Mouse (Mus musculus): ENCODE measurements around the gene Slc25a23. TPM values are rescaled to one million over a fixed set of nuclear protein-coding genes. Genes with fewer than 3 reads are reported as not detected.

The Slc25a23 gene
- polyA plus RNA-seq, 1 experiment, result 2.2 TPM

DNA sequence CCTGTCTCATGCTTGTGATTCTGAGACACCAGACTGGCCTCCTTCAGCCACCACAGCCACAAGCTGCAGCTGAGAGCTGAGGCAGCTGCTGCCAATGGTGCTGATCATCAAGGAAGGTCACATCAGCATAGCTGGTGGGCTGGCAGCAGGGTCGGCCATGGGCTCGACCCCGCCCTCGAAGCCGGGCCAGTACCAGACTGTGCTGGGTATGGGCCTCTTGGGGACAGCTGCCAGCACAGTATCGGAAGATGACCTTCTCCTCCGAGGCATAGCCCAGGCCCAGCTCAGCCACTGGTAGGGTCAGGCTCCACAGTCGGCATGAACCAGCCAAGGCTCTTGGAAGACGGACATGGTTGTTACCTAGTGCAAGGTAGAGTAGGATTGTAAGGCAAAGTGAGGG lies 60.2 kb downstream of the Slc25a23 start:
- Histone ChIP-seq H3K27me3 (ENCODE audit: control insufficient read depth, insufficient read depth, insufficient read length) (no peaks in the 10 kb centered on the region), H3K36me3 (ENCODE audit: control insufficient read depth, insufficient read depth) (no peaks in the 10 kb centered on the region), H3K79me2 (ENCODE audit: control insufficient read depth, insufficient read depth) (no peaks in the 10 kb centered on the region), H3K4me2 (ENCODE audit: low read depth) (no peak overlapping the region), H3ac (ENCODE audit: control insufficient read depth, insufficient read length) (no peak overlapping the region), H3K4me3 (no peak overlapping the region)
- no peak for TF ChIP-seq USF1 (IDR thresholded peaks at IDR 0.05; ENCODE audit: low read depth)
- peak in 2 of 3 experiments; percentile 58 to 81 for TF ChIP-seq MYOD1 (IDR thresholded peaks at IDR 0.05; ENCODE audit: control insufficient read depth in 1 of 3, insufficient read length in 2 of 3, low read depth in 2 of 3)
- no peak for TF ChIP-seq CEBPB (IDR thresholded peaks at IDR 0.05; ENCODE audit: insufficient read depth, poor library complexity, severe bottlenecking)
- peak; percentile 33 for TF ChIP-seq TCF3 (IDR thresholded peaks at IDR 0.05; ENCODE audit: insufficient read length, low read depth)
- TF ChIP-seq MYOG (IDR thresholded peaks at IDR 0.05; ENCODE audit: control insufficient read depth in 1 of 3, insufficient read depth in 1 of 3, insufficient read length in 2 of 3, low read depth in 2 of 3), result peak in 2 of 3 experiments; percentile 61 to 90

DNA sequence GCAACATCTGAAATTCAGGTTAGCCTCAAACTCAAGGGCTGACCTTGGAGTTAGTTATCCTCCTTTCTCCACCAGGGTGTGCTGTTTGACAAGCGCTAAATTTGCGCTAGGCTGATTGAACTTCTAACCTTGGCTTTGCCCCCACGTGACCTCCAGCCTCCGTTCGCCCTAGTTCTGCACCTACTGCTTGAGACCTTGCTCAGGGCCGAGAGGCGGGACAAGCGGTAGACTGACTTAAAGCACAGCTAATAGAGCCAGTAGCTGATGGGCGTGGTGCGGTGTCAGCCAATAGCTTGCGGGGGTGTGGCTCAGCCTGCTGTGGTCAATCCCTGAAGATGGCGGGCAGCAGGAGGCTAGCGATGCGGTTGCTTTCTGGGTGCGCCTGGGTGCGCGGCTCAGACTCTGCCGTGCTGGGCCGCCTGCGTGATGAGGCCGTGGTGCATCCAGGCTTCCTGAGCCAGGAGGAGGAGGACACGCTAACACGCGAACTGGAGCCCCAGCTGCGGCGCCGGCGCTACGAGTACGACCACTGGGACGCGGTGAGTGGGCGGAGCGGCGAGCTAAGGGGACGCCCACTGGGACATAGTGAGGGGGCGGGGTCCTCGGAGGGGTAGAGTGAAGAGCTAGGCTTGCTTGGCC lies 62.5 kb downstream of the Slc25a23 start, which contains the start of gene Alkbh7:
Alkbh7 (plus strand) TSS at position 311 of the 639 bp plus-strand sequence.
- peak within 1 kb of the TSS; percentile 26 for H3ac ChIP-seq (ENCODE audit: control insufficient read depth, insufficient read length)
- peak; percentile 99 for TF ChIP-seq USF1 (IDR thresholded peaks at IDR 0.05; ENCODE audit: low read depth)
- TF ChIP-seq TCF3 (IDR thresholded peaks at IDR 0.05; ENCODE audit: insufficient read length, low read depth), result no peak
- TF ChIP-seq POLR2AphosphoS2 (IDR thresholded peaks at IDR 0.05; ENCODE audit: insufficient read length, low read depth), result peak; percentile 98
- TF ChIP-seq POLR2A (IDR thresholded peaks at IDR 0.05; ENCODE audit: insufficient read length, low read depth), result peak; percentile 77
- TF ChIP-seq MYOG (IDR thresholded peaks at IDR 0.05; ENCODE audit: control insufficient read depth in 1 of 3, insufficient read depth in 1 of 3, insufficient read length in 2 of 3, low read depth in 2 of 3), result no peak
- TF ChIP-seq CEBPB (IDR thresholded peaks at IDR 0.05; ENCODE audit: insufficient read depth, poor library complexity, severe bottlenecking), result no peak
- TF ChIP-seq MYOD1 (IDR thresholded peaks at IDR 0.05; ENCODE audit: control insufficient read depth in 1 of 3, insufficient read length in 2 of 3, low read depth in 2 of 3), result peak in 1 of 3 experiments; percentile 12
- H3K79me2 ChIP-seq (ENCODE audit: control insufficient read depth, insufficient read depth), result no peaks in the 10 kb centered on the region
- H3K4me3 ChIP-seq, result peak within 1 kb of the TSS; percentile 36
- peaks cover 8% of the 10 kb centered on the region for H3K36me3 ChIP-seq (ENCODE audit: control insufficient read depth, insufficient read depth)
- H3K4me2 ChIP-seq (ENCODE audit: low read depth), result peak within 1 kb of the TSS; percentile 86
- H3K27me3 ChIP-seq (ENCODE audit: control insufficient read depth, insufficient read depth, insufficient read length), result no peaks in the 10 kb centered on the region

DNA sequence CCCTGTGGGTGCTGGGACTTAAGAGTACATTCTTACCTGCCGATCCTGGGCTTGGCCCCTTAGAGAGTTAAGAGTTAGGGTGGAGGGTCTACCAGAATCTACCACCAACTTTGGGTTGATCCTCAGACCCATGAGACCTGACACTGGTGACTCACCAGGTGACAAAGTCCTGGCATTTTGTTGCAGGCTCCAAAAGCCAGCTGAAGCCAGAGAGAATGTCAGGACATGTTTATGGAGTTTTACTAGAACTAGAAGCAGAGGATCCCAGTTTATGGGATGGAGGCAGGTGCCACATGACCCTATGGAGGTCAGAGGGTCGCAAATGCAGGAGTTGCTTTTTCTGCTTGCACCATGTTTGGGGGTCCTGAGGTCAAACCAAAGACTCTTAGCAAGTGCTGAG lies 63.2 kb downstream of the Slc25a23 start:
- TF ChIP-seq POLR2A (IDR thresholded peaks at IDR 0.05; ENCODE audit: insufficient read length, low read depth), result no peak
- no peak for TF ChIP-seq MYOG (IDR thresholded peaks at IDR 0.05; ENCODE audit: control insufficient read depth in 1 of 3, insufficient read depth in 1 of 3, insufficient read length in 2 of 3, low read depth in 2 of 3)
- TF ChIP-seq MAX (IDR thresholded peaks at IDR 0.05; ENCODE audit: low read depth), result no peak
- H3K4me2 ChIP-seq (ENCODE audit: low read depth), result no peak overlapping the region
- peaks cover 5% of the 10 kb centered on the region for H3K79me2 ChIP-seq (ENCODE audit: control insufficient read depth, insufficient read depth)
- peaks cover 8% of the 10 kb centered on the region for H3K36me3 ChIP-seq (ENCODE audit: control insufficient read depth, insufficient read depth)
- H3K4me3 ChIP-seq, result peak overlapping the region; percentile 36
- no peak overlapping the region for H3ac ChIP-seq (ENCODE audit: control insufficient read depth, insufficient read length)
- no peaks in the 10 kb centered on the region for H3K27me3 ChIP-seq (ENCODE audit: control insufficient read depth, insufficient read depth, insufficient read length)

DNA sequence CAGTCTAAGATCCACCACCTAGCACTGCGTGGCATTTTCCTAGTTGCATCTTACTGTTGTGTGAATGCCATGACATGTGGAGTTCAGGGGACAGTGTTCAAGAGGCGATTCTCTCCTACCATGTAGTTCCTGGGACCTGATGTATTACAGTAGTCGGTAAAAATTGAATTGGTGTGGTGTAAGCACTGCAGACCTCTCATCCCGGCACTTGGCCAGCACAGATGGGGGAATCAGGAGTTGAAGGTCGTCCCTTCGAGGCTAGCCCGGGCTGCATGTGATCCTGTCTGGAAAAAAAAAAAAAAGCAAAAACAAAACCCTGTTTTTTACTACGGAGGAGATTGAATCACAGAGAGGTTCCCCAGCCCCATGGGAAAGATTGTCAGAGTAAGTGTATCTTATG lies 64.6 kb downstream of the Slc25a23 start:
- H3K27me3 ChIP-seq (ENCODE audit: control insufficient read depth, insufficient read depth, insufficient read length), result no peaks in the 10 kb centered on the region
- no peak overlapping the region for H3K4me3 ChIP-seq
- peaks cover 18% of the 10 kb centered on the region for H3K79me2 ChIP-seq (ENCODE audit: control insufficient read depth, insufficient read depth)
- no peak overlapping the region for H3K4me2 ChIP-seq (ENCODE audit: low read depth)
- H3ac ChIP-seq (ENCODE audit: control insufficient read depth, insufficient read length), result no peak overlapping the region
- peaks cover 8% of the 10 kb centered on the region for H3K36me3 ChIP-seq (ENCODE audit: control insufficient read depth, insufficient read depth)
- TF ChIP-seq USF1 (IDR thresholded peaks at IDR 0.05; ENCODE audit: low read depth) (no peak), MYOG (IDR thresholded peaks at IDR 0.05; ENCODE audit: control insufficient read depth in 1 of 3, insufficient read depth in 1 of 3, insufficient read length in 2 of 3, low read depth in 2 of 3) (no peak), CEBPB (IDR thresholded peaks at IDR 0.05; ENCODE audit: insufficient read depth, poor library complexity, severe bottlenecking) (no peak), TCF3 (IDR thresholded peaks at IDR 0.05; ENCODE audit: insufficient read length, low read depth) (no peak), REST (IDR thresholded peaks at IDR 0.05; ENCODE audit: insufficient read depth, insufficient read length) (no peak), TCF12 (IDR thresholded peaks at IDR 0.05; ENCODE audit: insufficient read depth, poor library complexity, severe bottlenecking) (no peak), MYOD1 (IDR thresholded peaks at IDR 0.05; ENCODE audit: control insufficient read depth in 1 of 3, insufficient read length in 2 of 3, low read depth in 2 of 3) (no peak), SRF (IDR thresholded peaks at IDR 0.05; ENCODE audit: control insufficient read depth, insufficient read length, low read depth) (no peak), E2F4 (IDR thresholded peaks at IDR 0.05; ENCODE audit: insufficient read depth) (no peak), MAX (IDR thresholded peaks at IDR 0.05; ENCODE audit: low read depth) (no peak), POLR2AphosphoS2 (IDR thresholded peaks at IDR 0.05; ENCODE audit: insufficient read length, low read depth) (no peak), POLR2A (IDR thresholded peaks at IDR 0.05; ENCODE audit: insufficient read length, low read depth) (no peak)

Other genes starting within 250 kb of the Slc25a23 start
- gene Rfx2, start 228.8 kb downstream of the Slc25a23 start, polyA plus RNA-seq (2012; fragmentation: generic; extraction: Trizol), result 4.4 TPM
- gene Acsbg2, start 185.4 kb downstream of the Slc25a23 start, polyA plus RNA-seq (2012; fragmentation: generic; extraction: Trizol), result not detected
- 0.01 TPM for gene 1700061G19Rik, start 184.4 kb downstream of the Slc25a23 start, polyA plus RNA-seq (2012; fragmentation: generic; extraction: Trizol)
- 28.5 TPM for gene Mllt1, start 124.4 kb downstream of the Slc25a23 start, polyA plus RNA-seq (2012; fragmentation: generic; extraction: Trizol)
- not detected for gene Acer1, start 77.7 kb downstream of the Slc25a23 start, polyA plus RNA-seq (2012; fragmentation: generic; extraction: Trizol)
- gene Clpp, start 69.6 kb downstream of the Slc25a23 start, polyA plus RNA-seq (2012; fragmentation: generic; extraction: Trizol), result 154 TPM
- 61.9 TPM for gene Alkbh7, start 62.5 kb downstream of the Slc25a23 start, polyA plus RNA-seq (2012; fragmentation: generic; extraction: Trizol)
- 1.1 TPM for gene Pspn, start 59.8 kb downstream of the Slc25a23 start, polyA plus RNA-seq (2012; fragmentation: generic; extraction: Trizol)
- gene Gtf2f1, start 48.6 kb downstream of the Slc25a23 start, polyA plus RNA-seq (2012; fragmentation: generic; extraction: Trizol), result 61.6 TPM
- 0.04 TPM for gene Gm17949, start 48.4 kb downstream of the Slc25a23 start, polyA plus RNA-seq (2012; fragmentation: generic; extraction: Trizol)
- gene Khsrp, start 28.3 kb downstream of the Slc25a23 start, polyA plus RNA-seq (2012; fragmentation: generic; extraction: Trizol), result 42.5 TPM
- gene Slc25a41, start 18.2 kb downstream of the Slc25a23 start, polyA plus RNA-seq (2012; fragmentation: generic; extraction: Trizol), result not detected
- gene Crb3, start 758 bp downstream of the Slc25a23 start, polyA plus RNA-seq (2012; fragmentation: generic; extraction: Trizol), result not detected
- 0.04 TPM for gene Dennd1c, start 18.7 kb upstream of the Slc25a23 start, polyA plus RNA-seq (2012; fragmentation: generic; extraction: Trizol)
- 0.14 TPM for gene Tubb4a, start 27.9 kb upstream of the Slc25a23 start, polyA plus RNA-seq (2012; fragmentation: generic; extraction: Trizol)
- gene Tnfsf9, start 45.5 kb upstream of the Slc25a23 start, polyA plus RNA-seq (2012; fragmentation: generic; extraction: Trizol), result 7.0 TPM
- not detected for gene Cd70, start 89.9 kb upstream of the Slc25a23 start, polyA plus RNA-seq (2012; fragmentation: generic; extraction: Trizol)
- gene Tnfsf14, start 134.3 kb upstream of the Slc25a23 start, polyA plus RNA-seq (2012; fragmentation: generic; extraction: Trizol), result not detected
- gene C3, start 168.3 kb upstream of the Slc25a23 start, polyA plus RNA-seq (2012; fragmentation: generic; extraction: Trizol), result 0.12 TPM
- gene Gpr108, start 188.6 kb upstream of the Slc25a23 start, polyA plus RNA-seq (2012; fragmentation: generic; extraction: Trizol), result 53.9 TPM
- gene Trip10, start 189.6 kb upstream of the Slc25a23 start, polyA plus RNA-seq (2012; fragmentation: generic; extraction: Trizol), result 39.2 TPM
- gene Vav1, start 219.2 kb upstream of the Slc25a23 start, polyA plus RNA-seq (2012; fragmentation: generic; extraction: Trizol), result not detected